Mouse (Mus musculus): Measurements from ENCODE around the gene Fkbp14. TPM values are rescaled to one million over a fixed set of nuclear protein-coding genes. Genes with fewer than 3 reads are reported as not detected.

Fkbp14 gene
- 28.5 and 29.1 TPM in 2 replicates for polyA plus RNA-seq (2015; fragmentation: Nextera tagmentation; extraction: Ambion mirVana)

DNA sequence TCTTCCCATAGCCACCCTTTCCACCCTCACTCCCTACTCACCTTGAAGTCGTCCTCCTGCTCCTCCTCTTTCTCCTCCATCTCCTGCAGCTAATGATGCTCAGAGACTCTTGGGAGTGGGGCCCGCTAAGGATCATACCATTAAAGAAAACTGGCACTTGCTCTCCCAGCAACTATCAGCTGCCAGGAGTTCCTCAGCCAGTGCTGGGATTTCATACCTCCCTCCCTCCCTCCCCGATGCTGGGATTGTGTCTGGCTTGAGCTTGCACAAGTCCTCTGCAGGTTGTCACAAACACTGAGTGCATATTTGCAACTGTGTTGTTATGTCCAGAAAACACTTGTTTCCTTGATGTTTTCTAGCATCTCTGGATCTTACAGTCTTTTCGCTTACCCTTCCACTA is at the start of gene Fkbp14:
Fkbp14 (minus strand) TSS at position 101 of the 400 bp plus-strand sequence.
- Histone ChIP-seq H3K36me3 (no peaks in the 10 kb centered on the region), H3K4me2 (peak within 1 kb of the TSS; percentile 83), H3K27me3 (no peaks in the 10 kb centered on the region), H3K9ac (no peak within 1 kb of the TSS), H3K9me3 (replicated peaks) (no peaks in the 10 kb centered on the region), H3K4me3 (replicated peaks) (peak within 1 kb of the TSS; percentile 89), H3K27ac (no peak within 1 kb of the TSS), H3K4me1 (peaks cover 37% of the 10 kb centered on the region)
- ATAC-seq (replicated peaks; ENCODE audit: low FRiP score) = no peak
- WGBS = 66% methylated on average over 4 of the region's 4 CpGs

DNA sequence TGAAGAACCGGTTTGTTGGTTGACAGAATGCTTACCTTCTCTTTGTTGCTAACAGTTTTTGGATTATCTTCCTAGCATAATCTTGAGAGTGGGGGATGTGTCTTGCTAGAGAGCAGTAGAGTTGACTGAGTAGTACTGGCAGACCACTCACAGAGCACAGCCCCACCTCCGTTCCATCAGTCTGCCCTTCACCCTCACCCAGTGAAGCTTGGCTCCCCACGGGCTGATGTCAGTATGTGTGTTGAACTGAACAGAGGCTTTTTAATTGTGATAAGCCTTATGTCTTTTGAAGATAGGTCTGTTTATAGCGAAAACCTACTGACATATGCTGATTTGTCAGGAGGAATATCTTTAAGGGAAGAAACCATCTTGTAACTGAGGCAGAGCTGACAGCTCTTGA is 46.1 kb upstream of the Fkbp14 start:
- 89% methylated on average over 4 of the region's 4 CpGs for WGBS

DNA sequence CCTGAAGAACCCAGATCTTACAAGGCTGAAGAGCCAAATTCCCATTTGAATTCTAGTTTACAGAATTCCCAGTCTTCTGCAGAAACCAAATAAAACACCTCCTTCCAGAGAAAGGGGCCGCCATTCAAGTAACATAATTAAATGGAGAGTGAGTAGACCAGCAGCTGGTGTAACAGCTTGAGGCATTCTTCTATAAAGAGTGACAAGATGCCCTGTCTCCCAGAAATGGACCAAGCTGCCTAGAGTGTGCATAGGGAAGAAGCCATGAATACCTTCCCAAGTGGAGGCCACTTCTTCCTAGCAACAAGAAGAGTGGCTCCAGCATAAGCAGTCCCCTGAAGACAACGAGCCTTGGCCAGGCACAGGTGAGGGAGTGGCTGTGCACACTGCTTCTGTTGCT is 44.8 kb upstream of the Fkbp14 start:
- Histone ChIP-seq H3K4me2 (no peak overlapping the region), H3K9ac (no peak overlapping the region), H3K9me3 (replicated peaks) (no peaks in the 10 kb centered on the region), H3K36me3 (peaks cover 25% of the 10 kb centered on the region; the same call in 1 of the 2 replicates), H3K27me3 (no peaks in the 10 kb centered on the region), H3K27ac (no peak overlapping the region), H3K4me3 (replicated peaks) (no peak overlapping the region), H3K4me1 (no peaks in the 10 kb centered on the region)
- no peak for ATAC-seq (replicated peaks; ENCODE audit: low FRiP score)
- WGBS = 92% methylated on average over 2 of the region's 2 CpGs

More for the DNA sequence above, 46.1 kb upstream of the Fkbp14 start:
- Histone ChIP-seq H3K36me3 (peaks cover 20% of the 10 kb centered on the region; the same call in 1 of the 2 replicates), H3K9me3 (replicated peaks) (no peaks in the 10 kb centered on the region), H3K4me3 (replicated peaks) (no peak overlapping the region), H3K4me2 (no peak overlapping the region), H3K27ac (no peak overlapping the region), H3K9ac (no peak overlapping the region), H3K4me1 (no peaks in the 10 kb centered on the region), H3K27me3 (no peaks in the 10 kb centered on the region)
- ATAC-seq (replicated peaks; ENCODE audit: low FRiP score) = no peak

DNA sequence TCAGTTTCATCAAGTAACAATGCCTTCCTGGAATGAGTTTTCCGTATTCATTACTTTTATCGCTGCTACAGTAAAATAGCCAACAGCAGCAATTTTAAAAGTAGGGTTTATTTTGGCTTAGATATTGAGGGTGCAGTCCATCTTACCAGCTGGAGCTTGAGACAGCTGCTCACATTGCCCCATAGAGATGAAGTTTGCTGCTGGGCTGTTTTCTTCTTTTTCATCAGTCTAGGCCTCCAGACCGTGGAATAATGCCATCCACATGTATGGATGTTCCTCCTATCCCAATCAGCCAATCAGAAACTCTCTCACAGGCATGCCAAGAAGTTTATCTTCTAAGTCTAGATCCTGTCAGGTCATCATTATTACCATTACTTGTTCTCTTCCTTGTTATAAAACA is 42.8 kb upstream of the Fkbp14 start:
- H3K4me3 ChIP-seq (replicated peaks) = no peak overlapping the region
- H3K27me3 ChIP-seq = no peaks in the 10 kb centered on the region
- ATAC-seq (replicated peaks; ENCODE audit: low FRiP score) = no peak
- 92% methylated on average over 3 of the region's 3 CpGs for whole genome bisulfite sequencing
- H3K27ac ChIP-seq = no peak overlapping the region
- H3K9me3 ChIP-seq (replicated peaks) = no peaks in the 10 kb centered on the region
- peaks cover 37% of the 10 kb centered on the region; the same call in 1 of the 2 replicates for H3K36me3 ChIP-seq
- no peak overlapping the region for H3K4me2 ChIP-seq
- H3K9ac ChIP-seq = no peak overlapping the region
- no peaks in the 10 kb centered on the region for H3K4me1 ChIP-seq

DNA sequence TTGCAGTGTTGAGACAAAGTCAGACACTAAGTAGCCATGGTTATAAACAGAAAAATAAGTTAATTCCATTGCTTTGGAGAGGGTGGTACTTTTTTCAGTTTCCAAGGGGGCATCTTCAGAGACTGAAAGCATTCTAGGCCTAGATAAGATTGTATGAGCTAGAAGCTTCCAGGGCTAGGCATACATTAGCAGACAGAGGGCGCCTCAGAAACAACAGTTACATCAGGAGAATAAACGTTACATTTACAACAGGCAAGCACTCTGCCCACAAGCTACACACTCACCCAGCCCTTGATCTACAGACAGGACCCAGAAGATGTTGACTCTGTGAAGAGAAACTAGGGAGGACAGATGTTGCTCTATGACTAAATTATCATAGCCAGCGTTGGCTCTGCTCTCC is 34.4 kb upstream of the Fkbp14 start:
- 52% methylated on average over 3 of the region's 3 CpGs for WGBS
- no peak for ATAC-seq (replicated peaks; ENCODE audit: low FRiP score)
- Histone ChIP-seq H3K4me2 (no peak overlapping the region), H3K27ac (no peak overlapping the region), H3K4me3 (replicated peaks) (no peak overlapping the region), H3K36me3 (peaks cover 49% of the 10 kb centered on the region), H3K9ac (no peak overlapping the region), H3K27me3 (no peaks in the 10 kb centered on the region), H3K4me1 (no peaks in the 10 kb centered on the region), H3K9me3 (replicated peaks) (no peaks in the 10 kb centered on the region)

DNA sequence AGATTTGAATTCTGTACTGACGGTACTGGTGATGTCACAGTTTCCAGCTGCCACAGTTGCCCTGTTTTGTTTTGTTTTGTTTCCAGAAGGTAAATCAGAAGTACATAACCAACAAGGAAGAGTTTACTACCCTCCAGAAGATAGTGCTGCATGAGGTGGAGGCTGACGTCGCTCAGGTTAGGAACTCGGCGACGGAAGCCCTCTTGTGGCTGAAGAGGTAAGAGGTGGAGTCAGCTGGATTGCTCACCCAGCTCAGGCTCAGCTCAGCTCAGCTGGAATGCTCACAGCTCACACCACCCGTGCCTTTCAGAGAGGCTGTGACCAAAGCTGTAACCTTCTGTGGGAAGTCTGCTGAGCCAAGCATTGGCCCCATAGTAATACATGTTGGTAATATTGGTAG is 32.6 kb upstream of the Fkbp14 start:
- no peaks in the 10 kb centered on the region for H3K27me3 ChIP-seq
- ATAC-seq (replicated peaks; ENCODE audit: low FRiP score) = no peak
- H3K4me2 ChIP-seq = no peak overlapping the region
- no peaks in the 10 kb centered on the region for H3K9me3 ChIP-seq (replicated peaks)
- no peak overlapping the region for H3K9ac ChIP-seq
- H3K27ac ChIP-seq = no peak overlapping the region
- peaks cover 50% of the 10 kb centered on the region for H3K36me3 ChIP-seq
- 32% methylated on average over 7 of the region's 7 CpGs for WGBS
- no peaks in the 10 kb centered on the region for H3K4me1 ChIP-seq
- H3K4me3 ChIP-seq (replicated peaks) = no peak overlapping the region

DNA sequence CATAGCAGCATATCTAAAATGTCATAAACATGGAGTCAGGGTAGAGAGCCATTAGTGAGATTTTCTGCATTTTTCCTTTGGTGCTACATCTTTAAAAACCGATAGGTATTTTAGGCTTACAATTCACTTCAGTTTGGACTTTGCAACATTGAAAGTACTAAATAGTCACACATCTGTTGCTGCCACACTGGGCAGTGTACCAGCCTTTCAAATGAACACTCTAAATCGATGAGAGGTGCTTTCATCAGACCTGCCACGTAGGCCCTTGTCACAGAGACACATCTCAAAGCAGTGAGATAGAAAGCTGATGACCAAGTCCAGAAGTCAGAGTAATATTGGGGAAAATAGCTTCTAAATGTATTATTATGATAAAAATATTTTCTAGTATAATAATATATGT is 31.3 kb upstream of the Fkbp14 start:
- Histone ChIP-seq H3K4me3 (replicated peaks) (no peak overlapping the region), H3K4me2 (no peak overlapping the region), H3K36me3 (peaks cover 54% of the 10 kb centered on the region), H3K27ac (no peak overlapping the region), H3K27me3 (no peaks in the 10 kb centered on the region), H3K9ac (no peak overlapping the region), H3K4me1 (no peaks in the 10 kb centered on the region), H3K9me3 (replicated peaks) (no peaks in the 10 kb centered on the region)
- WGBS = 92% methylated on average over 3 of the region's 3 CpGs
- no peak for ATAC-seq (replicated peaks; ENCODE audit: low FRiP score)

DNA sequence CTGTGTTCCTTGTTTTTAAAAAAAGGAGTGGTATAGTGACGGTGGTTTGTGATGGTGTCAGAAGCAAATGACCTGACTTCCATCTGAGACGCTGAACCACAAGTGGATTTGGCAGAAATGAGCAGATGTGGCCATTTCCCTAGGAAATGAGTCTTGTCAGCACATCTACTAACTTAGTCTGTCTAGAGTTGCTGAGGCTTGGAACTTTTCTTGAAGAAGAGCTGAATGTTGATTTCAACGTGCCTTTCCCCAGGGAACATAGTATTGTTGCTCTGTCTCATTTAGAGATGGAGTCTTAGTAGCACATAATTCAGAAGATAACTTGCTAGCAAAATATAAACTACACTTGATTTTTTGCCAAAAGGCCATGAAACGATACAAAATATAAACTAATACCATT is 23.2 kb upstream of the Fkbp14 start:
- WGBS = 60% methylated on average over 4 of the region's 4 CpGs
- Histone ChIP-seq H3K4me1 (no peaks in the 10 kb centered on the region), H3K27me3 (no peaks in the 10 kb centered on the region), H3K9ac (no peak overlapping the region), H3K4me2 (no peak overlapping the region), H3K4me3 (replicated peaks) (no peak overlapping the region), H3K9me3 (replicated peaks) (no peaks in the 10 kb centered on the region), H3K27ac (no peak overlapping the region), H3K36me3 (peaks cover 42% of the 10 kb centered on the region)
- no peak for ATAC-seq (replicated peaks; ENCODE audit: low FRiP score)

DNA sequence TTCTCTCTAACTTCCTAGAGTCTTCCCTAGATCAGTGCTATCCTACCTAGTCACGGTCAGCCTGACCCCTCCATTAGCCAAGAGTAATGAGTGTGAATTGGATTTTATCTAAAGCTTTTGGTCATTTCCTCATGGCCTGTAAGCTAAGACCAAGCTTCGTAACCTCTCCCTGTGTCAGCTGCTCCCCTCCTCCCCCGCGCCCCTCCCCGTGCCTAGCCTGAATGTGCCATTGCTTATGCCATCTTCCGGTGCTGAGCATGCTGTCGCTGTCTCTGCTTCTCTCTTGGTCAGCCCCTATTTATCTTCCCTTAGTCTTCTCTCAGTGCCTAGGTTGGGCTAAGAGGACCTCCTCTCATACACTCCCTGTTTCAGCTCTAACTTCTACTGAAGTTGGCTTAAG is 22.4 kb upstream of the Fkbp14 start:
- WGBS = 66% methylated on average over 7 of the region's 7 CpGs
- no peak overlapping the region for H3K9ac ChIP-seq
- no peak overlapping the region for H3K27ac ChIP-seq
- ATAC-seq (replicated peaks; ENCODE audit: low FRiP score) = no peak
- H3K4me3 ChIP-seq (replicated peaks) = no peak overlapping the region
- no peaks in the 10 kb centered on the region for H3K4me1 ChIP-seq
- no peak overlapping the region for H3K4me2 ChIP-seq
- H3K36me3 ChIP-seq = peaks cover 41% of the 10 kb centered on the region
- H3K27me3 ChIP-seq = no peaks in the 10 kb centered on the region
- no peaks in the 10 kb centered on the region for H3K9me3 ChIP-seq (replicated peaks)

DNA sequence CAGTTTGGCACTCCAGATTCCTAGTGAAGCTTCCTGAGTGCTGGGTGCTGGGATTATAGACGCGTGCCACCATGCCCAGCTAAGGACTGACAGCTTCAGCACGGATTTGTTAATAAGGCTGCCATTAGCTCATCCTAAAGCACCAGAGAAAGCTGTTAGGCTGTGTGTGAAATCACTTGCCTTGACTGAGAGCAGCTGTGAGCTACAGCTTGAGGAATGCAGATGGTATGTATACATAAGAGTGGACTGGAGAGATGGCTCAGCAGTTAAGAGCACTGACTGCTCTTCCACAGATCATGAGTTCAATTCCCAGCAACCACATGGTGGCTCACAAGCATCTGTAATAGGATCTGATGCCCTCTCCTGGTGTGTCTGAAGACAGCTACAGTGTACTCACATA is 20.3 kb upstream of the Fkbp14 start:
- Histone ChIP-seq H3K4me1 (no peaks in the 10 kb centered on the region), H3K27me3 (no peaks in the 10 kb centered on the region), H3K36me3 (peaks cover 24% of the 10 kb centered on the region), H3K9me3 (replicated peaks) (no peaks in the 10 kb centered on the region), H3K4me2 (no peak overlapping the region), H3K27ac (no peak overlapping the region), H3K4me3 (replicated peaks) (no peak overlapping the region), H3K9ac (no peak overlapping the region)
- ATAC-seq (replicated peaks; ENCODE audit: low FRiP score) = no peak
- WGBS = 78% methylated on average over 3 of the region's 3 CpGs

DNA sequence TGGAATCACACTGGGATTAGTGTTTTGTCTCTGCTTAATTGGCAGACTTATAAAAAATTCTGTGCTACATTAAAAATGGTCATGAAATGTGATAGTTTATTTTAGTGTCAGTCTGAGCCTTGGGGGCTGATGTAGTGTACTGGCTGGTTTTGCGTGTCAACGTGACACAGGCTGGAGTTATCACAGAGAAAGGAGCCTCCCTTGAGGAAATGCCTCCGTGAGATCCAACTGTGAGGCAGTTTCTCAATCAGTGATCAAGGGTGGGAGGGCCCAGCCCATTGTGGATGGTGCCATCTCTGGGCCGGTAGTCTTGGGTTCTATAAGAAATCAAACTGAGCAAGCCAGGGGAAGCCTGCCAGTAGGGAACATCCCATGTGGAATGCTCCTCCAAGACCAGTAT is 9.1 kb upstream of the Fkbp14 start:
- H3K27me3 ChIP-seq = no peaks in the 10 kb centered on the region
- 53% methylated on average over 4 of the region's 4 CpGs for WGBS
- H3K9ac ChIP-seq = no peak overlapping the region
- 0 out of 2 replicates have a peak, but pooled peaks cover 3% of the 10 kb centered on the region for H3K9me3 ChIP-seq (replicated peaks)
- H3K27ac ChIP-seq = no peak overlapping the region
- ATAC-seq (replicated peaks; ENCODE audit: low FRiP score) = no peak
- peaks cover 5% of the 10 kb centered on the region; the same call in 1 of the 2 replicates for H3K4me1 ChIP-seq
- no peak overlapping the region for H3K4me3 ChIP-seq (replicated peaks)
- H3K4me2 ChIP-seq = no peak overlapping the region
- H3K36me3 ChIP-seq = peaks cover 4% of the 10 kb centered on the region; the same call in 1 of the 2 replicates

DNA sequence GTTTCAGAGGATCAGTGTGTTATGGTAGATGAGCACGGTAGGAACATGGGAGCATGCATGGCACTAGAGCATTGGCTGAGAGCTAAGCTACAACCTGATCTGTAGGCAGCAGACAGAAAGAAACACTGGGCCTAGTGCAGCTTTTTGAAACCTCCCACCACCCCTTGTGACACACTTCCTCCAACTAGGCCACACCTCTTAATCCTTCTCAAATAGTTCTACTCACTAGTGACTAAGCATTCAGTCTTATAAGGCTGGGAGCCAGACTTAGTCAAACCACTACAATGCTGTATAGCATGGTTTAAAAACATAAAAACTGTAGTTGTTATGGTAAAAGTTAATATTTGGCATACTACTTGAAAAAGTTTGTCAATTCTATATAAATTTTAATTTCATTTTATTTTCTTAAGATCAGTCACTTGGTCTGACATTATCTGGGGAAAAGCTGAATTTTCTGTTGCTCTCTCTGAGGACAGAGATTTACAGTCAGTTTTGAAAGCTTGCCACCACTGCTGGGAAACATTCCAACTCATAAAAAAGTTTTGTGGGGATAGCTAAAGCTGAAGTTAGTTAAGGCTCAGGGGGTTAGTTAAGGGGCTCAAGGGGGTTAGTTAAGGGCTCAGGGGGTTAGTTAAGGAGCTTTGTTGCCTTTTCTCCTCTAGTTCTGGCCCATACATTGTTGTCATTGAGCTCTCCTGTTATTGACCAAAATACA is 7.0 kb upstream of the Fkbp14 start:
- H3K27me3 ChIP-seq = no peaks in the 10 kb centered on the region
- no peak for ATAC-seq (replicated peaks; ENCODE audit: low FRiP score)
- peaks cover 10% of the 10 kb centered on the region; the same call in 1 of the 2 replicates for H3K4me1 ChIP-seq
- 0 out of 2 replicates have a peak overlapping the region, but pooled peaks have one; percentile 27 for H3K27ac ChIP-seq
- H3K36me3 ChIP-seq = no peaks in the 10 kb centered on the region
- H3K4me3 ChIP-seq (replicated peaks) = no peak overlapping the region
- no peak overlapping the region for H3K4me2 ChIP-seq
- 0 out of 2 replicates have a peak, but pooled peaks cover 3% of the 10 kb centered on the region for H3K9me3 ChIP-seq (replicated peaks)
- WGBS = 100% methylated on average over 1 of the region's 1 CpGs
- H3K9ac ChIP-seq = no peak overlapping the region

DNA sequence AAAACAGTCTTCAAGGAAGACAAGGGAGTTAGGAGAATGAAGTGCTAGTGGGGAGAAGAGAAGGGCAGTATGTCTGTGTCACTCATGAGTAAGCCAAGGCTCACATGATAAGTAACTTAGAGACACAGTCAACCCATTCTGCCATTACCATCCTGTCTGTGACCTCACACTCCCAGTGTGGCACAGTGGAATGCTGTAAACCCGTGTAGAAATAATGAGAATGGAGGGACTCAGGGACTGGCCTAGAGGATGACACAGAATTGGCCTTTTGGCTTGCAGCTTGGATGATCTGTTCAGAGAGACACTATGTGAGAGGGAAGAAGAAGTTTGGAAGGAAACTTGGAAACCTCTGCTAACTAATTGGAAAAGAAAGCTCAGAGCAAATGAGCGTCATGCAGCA is 5.8 kb upstream of the Fkbp14 start:
- Histone ChIP-seq H3K36me3 (no peaks in the 10 kb centered on the region), H3K27me3 (no peaks in the 10 kb centered on the region), H3K4me2 (no peak overlapping the region), H3K4me1 (peaks cover 10% of the 10 kb centered on the region; the same call in 1 of the 2 replicates), H3K27ac (no peak overlapping the region), H3K4me3 (replicated peaks) (no peak overlapping the region), H3K9ac (no peak overlapping the region), H3K9me3 (replicated peaks) (no peaks in the 10 kb centered on the region)
- no peak for ATAC-seq (replicated peaks; ENCODE audit: low FRiP score)
- WGBS = 84% methylated on average over 2 of the region's 2 CpGs
